Mouse (Mus musculus) heart, postnatal 14 days (tissue): Measurements from ENCODE around the gene Gm8297. TPM values are rescaled to one million over a fixed set of nuclear protein-coding genes. Genes with fewer than 3 reads are reported as not detected.
"Not testable (repeated sequence)": the region's sequence is repeated elsewhere in the genome, so short reads cannot be mapped to it uniquely, and the experiment has no call there.

Experiments used
- DNase-seq, 2 experiments: peaks; one replicate each; pipeline ENCODE4 v3.0.0; 2021 to 2022
- intact Hi-C: fragments of 180-260 bp; cut with DNase I; formaldehyde crosslinking; loops from one replicate; pipeline ENCODE4 v1.15.1; 2025
- long read RNA-seq, 2 experiments: library from polyadenylated mRNA; stranded (forward); transcript quantifications; one replicate each; pipeline ENCODE4 v2.0.0; 2021
- total RNA-seq, 2 experiments: library from RNA; stranded (reverse); gene quantifications; 2 replicates each; pipeline ENCODE4 v1.2.3; 2021

The Gm8297 gene
- not detected for total RNA-seq
- long read RNA-seq, experiment 1: 0 reads
- long read RNA-seq, experiment 2: 0 reads

DNA sequence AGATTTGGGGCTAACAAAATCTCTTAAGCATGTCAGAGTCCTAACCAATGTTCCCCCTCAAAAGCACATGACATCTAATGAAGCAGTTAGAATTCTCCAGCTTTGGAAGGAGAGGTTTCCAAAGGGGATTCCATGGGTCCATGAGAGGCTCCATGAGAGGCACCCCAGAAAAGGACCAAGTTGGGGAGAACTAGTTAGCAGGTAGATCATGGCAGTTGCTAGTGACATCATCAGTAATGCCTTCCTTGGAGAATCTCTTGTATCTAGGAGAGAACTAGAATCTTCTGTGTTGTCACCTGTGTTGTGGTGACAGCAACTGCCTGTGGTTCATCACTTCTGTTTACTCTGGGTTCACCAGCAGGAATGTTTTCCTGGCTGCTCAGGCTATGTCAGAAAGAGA lies at the start of gene Gm8297:
Gm8297 (plus strand) TSS at position 301 of the 400 bp plus-strand sequence.
- intact Hi-C loops: not testable (repeated sequence)

DNA sequence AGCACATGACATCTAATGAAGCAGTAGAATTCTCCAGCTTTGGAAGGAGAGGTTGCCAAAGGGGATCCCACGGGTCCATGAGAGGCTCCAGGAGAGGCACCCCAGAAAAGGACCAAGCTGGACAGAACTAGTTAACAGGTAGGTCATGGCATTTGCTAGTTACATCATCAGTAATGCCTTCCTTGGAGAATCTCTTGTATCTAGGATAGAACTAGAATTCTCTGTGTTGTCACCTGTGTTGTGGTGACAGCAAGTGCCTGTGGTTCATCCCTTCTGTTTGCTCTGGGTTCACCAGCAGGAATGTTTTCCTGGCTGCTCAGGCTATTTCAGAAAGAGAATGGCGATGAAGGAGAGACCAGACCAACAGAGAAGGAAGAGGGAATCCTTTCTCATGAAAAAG lies 31.9 kb downstream of the Gm8297 start, which contains the start of gene Gm3298:
Gm3298 (plus strand) TSS at position 301 of the 400 bp plus-strand sequence.
- DNase-seq, intact Hi-C loops: not testable (repeated sequence)

More for the DNA sequence above, at the start of gene Gm8297:
- not testable (repeated sequence) for DNase-seq

Other genes with a start within 250 kb of the Gm8297 start
- not detected for gene Gm9602, start 207.6 kb upstream of the Gm8297 start, total RNA-seq
- not detected for gene Gm3269, start 145.8 kb upstream of the Gm8297 start, total RNA-seq
- gene Gm3264, start 128.4 kb upstream of the Gm8297 start, total RNA-seq: 1 to 10 TPM; 1.9 to 2.2 TPM
- not detected for gene Gm3278, start 91.5 kb upstream of the Gm8297 start, total RNA-seq
- not detected for gene Gm3298, start 32.0 kb downstream of the Gm8297 start, total RNA-seq
- not detected for gene 4930555G01Rik, start 66.7 kb downstream of the Gm8297 start, total RNA-seq
- not detected for gene Gm8281, start 87.1 kb downstream of the Gm8297 start, total RNA-seq
- not detected for gene Gm8279, start 147.6 kb downstream of the Gm8297 start, total RNA-seq
- gene Gm3317, start 180.6 kb downstream of the Gm8297 start, total RNA-seq: not detected
- not detected for gene Gm8271, start 201.9 kb downstream of the Gm8297 start, total RNA-seq